Mouse (Mus musculus) liver, postnatal 0 days (tissue): ENCODE measurements around the gene Dynll2. TPM values are rescaled to one million over a fixed set of nuclear protein-coding genes. Genes with fewer than 3 reads are reported as not detected.

Experiments used
- ATAC-seq: fragments of 200-750 bp; cut with Nextera tagmentation; 2 replicates; pipeline ENCODE4 v1.8.0; 2017; ENCODE audit warnings: mild to moderate bottlenecking, moderate library complexity
- DNase-seq: peaks from one replicate; pipeline ENCODE4 v3.0.0-alpha.2; 2016
- H3K27ac ChIP-seq: fragments of 300-500 bp; sonication (generic); 2 replicates; pipeline ENCODE4 v1.5.1; 2014; ENCODE audit warnings: antibody characterized with exemption, moderate library complexity, mild to moderate bottlenecking, low read depth
- H3K27me3 ChIP-seq: fragments of 300-500 bp; sonication (generic); 2 replicates; pipeline ENCODE4 v1.6.1; 2014; ENCODE audit warnings: low read length, control low read depth, mixed read lengths; ENCODE audit not compliant: insufficient read depth
- H3K36me3 ChIP-seq: fragments of 300-500 bp; sonication (generic); replicated peaks from 2 replicates; pipeline ENCODE4 v1.6.1; 2014; ENCODE audit warnings: mild to moderate bottlenecking, control low read depth, low read length, moderate library complexity, mixed read lengths; ENCODE audit not compliant: insufficient read depth
- H3K4me1 ChIP-seq: fragments of 300-500 bp; sonication (generic); 2 replicates; pipeline ENCODE4 v1.6.1; 2014; ENCODE audit warnings: antibody characterized with exemption, mild to moderate bottlenecking, control low read depth; ENCODE audit not compliant: insufficient read depth
- H3K4me2 ChIP-seq: fragments of 300-500 bp; sonication (generic); 2 replicates; pipeline ENCODE4 v1.6.1; 2014; ENCODE audit warnings: low read depth, mild to moderate bottlenecking, low read length, moderate library complexity, mixed read lengths
- H3K4me3 ChIP-seq: fragments of 300-500 bp; sonication (generic); 2 replicates; pipeline ENCODE4 v1.5.1; 2014; ENCODE audit warnings: low read depth, low read length
- H3K9ac ChIP-seq: fragments of 300-500 bp; sonication (generic); replicated peaks from 2 replicates; pipeline ENCODE4 v1.6.1; 2014; ENCODE audit warnings: mild to moderate bottlenecking, moderate library complexity
- H3K9me3 ChIP-seq: fragments of 300-500 bp; sonication (generic); 2 replicates; pipeline ENCODE4 v1.6.1; 2016; ENCODE audit warnings: mild to moderate bottlenecking, control low read depth, low read length, mixed read lengths
- CTCF ChIP-seq: sonication (generic); IDR thresholded peaks from 2 replicates; pipeline ENCODE4 v1.5.1; 2016; ENCODE audit warnings: antibody characterized with exemption, low read depth
- EP300 ChIP-seq: IDR thresholded peaks from 2 replicates; pipeline ENCODE4 v1.6.1; 2016; ENCODE audit warnings: antibody characterized with exemption, low read depth, mild to moderate bottlenecking
- WGBS: fragments of 180-500 bp; shearing (Covaris S2); extraction: QIAGEN DNeasy Blood & Tissue Kit; methylation state at CpG from one replicate; pipeline ENCODE4 v1.1.7; 2014; ENCODE audit not compliant: insufficient replicate concordance; 5-methylcytosine and 5-hydroxymethylcytosine counted together
- polyA plus RNA-seq: library from polyadenylated mRNA; unstranded; fragments of >200 nt; fragmentation: Nextera tagmentation; extraction: Ambion mirVana; gene quantifications from 2 replicates; pipeline ENCODE4 v1.2.1, GENCODE M21; 2015

Dynll2 gene
- polyA plus RNA-seq = 10.5 and 11.0 TPM in 2 replicates

DNA sequence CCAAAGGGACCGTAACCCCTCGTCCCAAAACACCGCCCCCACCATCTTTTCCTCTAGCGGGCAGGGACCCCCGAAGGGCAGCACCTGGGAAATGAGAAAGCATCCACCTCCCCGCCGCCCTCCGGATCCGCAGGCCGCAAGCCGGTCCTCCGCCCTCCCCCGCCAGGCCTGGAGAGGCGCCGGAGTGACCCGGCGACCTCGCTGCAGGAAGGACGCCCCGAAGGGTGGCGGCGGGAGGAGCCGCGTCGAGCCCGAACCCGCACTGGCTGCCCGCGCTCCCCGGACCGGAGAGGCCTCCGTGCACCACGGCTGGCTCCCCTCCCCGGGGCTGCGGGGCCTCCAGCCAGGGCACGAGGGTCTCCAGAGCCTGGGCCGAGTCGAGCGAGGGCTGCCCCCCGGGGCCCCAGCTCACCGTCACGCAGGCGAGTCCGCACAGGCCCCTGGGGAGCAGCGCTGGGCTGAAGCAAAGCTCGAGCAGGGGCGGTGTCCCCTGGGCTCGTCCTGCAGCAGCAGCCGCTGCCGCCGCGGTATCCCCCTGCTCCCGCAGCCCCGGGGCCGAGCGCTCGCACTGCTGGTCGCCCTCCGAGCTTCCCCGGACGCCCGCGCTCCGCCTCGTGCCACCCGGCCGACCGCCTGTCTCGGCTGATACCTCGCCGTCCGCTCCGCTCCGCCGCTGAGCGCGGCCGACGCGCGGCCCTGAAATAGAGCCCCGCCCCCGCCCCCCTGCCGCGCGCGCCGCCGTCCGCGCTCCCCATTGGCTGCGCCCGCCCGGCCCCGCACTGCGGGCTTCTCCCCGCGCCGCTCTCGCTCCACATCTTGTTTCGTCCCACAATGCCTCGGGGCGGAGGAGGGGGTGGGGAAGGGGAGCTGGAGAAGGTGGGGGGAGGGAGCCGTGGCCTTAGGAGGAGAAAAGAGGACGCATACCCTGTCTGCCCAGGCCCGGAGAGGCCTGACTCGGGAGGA is at the start of gene Dynll2:
Dynll2 (minus strand) TSS at position 703 of the 963 bp plus-strand sequence.
- Histone ChIP-seq H3K4me3 (peak within 1 kb of the TSS; percentile 92), H3K4me1 (peaks cover 26% of the 10 kb centered on the region), H3K9ac (peak within 1 kb of the TSS; percentile 93), H3K4me2 (peak within 1 kb of the TSS; percentile 100), H3K9me3 (no peaks in the 10 kb centered on the region), H3K27ac (peak within 1 kb of the TSS; percentile 97), H3K27me3 (no peaks in the 10 kb centered on the region), H3K36me3 (peaks cover 6% of the 10 kb centered on the region)
- TF ChIP-seq CTCF = no peak
- no peak for TF ChIP-seq EP300
- ATAC-seq = peak; percentile 91
- DNase-seq = peak; percentile 89
- WGBS = 1% methylated on average over 82 of the region's 107 CpGs

DNA sequence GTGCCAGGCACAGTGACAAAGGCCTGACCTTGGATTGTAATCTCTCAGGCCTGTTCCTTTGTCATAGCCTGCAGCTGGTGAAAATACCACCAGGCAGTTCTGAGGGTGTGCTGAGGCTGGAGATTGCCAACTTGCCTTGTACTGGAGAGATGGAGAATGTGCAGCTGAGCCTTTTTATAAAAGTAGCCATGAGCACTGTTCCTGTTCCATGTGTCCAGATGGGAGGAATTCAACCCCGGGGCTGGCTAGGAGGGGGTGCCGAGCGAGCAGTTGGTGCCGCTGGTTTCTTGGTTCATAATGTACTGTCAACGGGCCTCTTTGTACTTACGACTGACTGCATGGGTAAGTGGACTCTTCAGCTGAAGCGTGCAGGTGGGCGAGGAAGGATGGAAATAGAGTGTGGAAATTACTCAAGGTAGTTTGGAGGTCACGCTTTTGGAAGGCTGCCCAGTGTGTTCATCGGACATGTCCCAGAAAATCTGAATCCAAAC is 49.5 kb upstream of the Dynll2 start:
- H3K36me3 ChIP-seq = no peaks in the 10 kb centered on the region
- H3K27ac ChIP-seq = no peak overlapping the region
- DNase-seq = peak; percentile 29
- H3K9me3 ChIP-seq = no peaks in the 10 kb centered on the region
- 82% methylated on average over 10 of the region's 10 CpGs for WGBS
- TF ChIP-seq EP300 (no peak), CTCF (no peak)
- no peak for ATAC-seq
- H3K4me3 ChIP-seq = no peak overlapping the region
- H3K4me1 ChIP-seq = no peaks in the 10 kb centered on the region
- H3K9ac ChIP-seq = no peak overlapping the region
- no peak overlapping the region for H3K4me2 ChIP-seq
- no peaks in the 10 kb centered on the region for H3K27me3 ChIP-seq

DNA sequence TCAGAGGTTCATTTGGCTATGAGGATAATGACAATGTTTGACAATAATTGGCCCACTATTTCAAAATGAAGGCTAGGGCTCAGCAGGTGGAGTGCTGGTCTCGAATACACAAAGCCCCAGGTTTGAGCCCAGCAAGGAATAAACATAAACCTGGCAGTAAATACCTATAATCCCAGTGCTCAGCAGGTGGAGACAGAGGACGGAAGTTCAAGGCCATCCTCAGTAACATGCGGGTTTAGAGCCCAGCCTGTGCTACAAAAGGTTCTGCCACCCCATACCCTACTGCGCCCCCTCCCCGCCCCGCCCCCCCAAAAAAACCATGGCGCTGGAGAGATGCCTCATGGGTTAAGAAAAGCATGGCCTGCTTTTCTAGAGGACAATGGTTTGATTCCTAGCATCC is 48.6 kb upstream of the Dynll2 start:
- DNase-seq (no peak), ATAC-seq (no peak)
- H3K9me3 ChIP-seq = no peaks in the 10 kb centered on the region
- no peaks in the 10 kb centered on the region for H3K27me3 ChIP-seq
- 76% methylated on average over 7 of the region's 7 CpGs for WGBS
- no peak overlapping the region for H3K4me2 ChIP-seq
- no peak overlapping the region for H3K4me3 ChIP-seq
- H3K9ac ChIP-seq = no peak overlapping the region
- H3K27ac ChIP-seq = no peak overlapping the region
- no peaks in the 10 kb centered on the region for H3K36me3 ChIP-seq
- TF ChIP-seq CTCF (no peak), EP300 (no peak)
- no peaks in the 10 kb centered on the region for H3K4me1 ChIP-seq

DNA sequence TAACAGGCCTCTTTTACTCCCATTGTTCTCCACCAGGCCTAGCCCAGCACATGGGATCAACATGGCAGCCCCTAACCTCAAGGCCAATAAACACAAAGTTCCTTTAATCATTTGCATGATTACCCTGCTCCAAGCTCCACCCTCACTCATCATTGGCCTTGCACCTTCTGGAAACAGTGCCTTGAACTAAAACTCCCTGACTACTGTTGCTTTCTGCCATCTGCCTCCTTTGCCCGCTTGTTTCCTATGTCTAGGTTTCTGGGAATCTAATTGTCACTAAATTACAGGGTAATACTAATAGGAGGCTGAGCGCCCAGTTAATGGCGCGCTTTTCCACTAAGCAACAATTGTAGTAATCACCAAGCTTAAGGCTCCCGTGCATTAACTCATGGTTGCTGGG is 44.4 kb upstream of the Dynll2 start:
- DNase-seq (no peak), ATAC-seq (no peak)
- no peaks in the 10 kb centered on the region for H3K36me3 ChIP-seq
- WGBS = 86% methylated on average over 5 of the region's 5 CpGs
- H3K9me3 ChIP-seq = no peaks in the 10 kb centered on the region
- TF ChIP-seq EP300 = no peak
- no peak for TF ChIP-seq CTCF
- H3K27me3 ChIP-seq = no peaks in the 10 kb centered on the region
- no peak overlapping the region for H3K4me2 ChIP-seq
- H3K4me1 ChIP-seq = no peaks in the 10 kb centered on the region
- H3K9ac ChIP-seq = no peak overlapping the region
- no peak overlapping the region for H3K27ac ChIP-seq
- no peak overlapping the region for H3K4me3 ChIP-seq

DNA sequence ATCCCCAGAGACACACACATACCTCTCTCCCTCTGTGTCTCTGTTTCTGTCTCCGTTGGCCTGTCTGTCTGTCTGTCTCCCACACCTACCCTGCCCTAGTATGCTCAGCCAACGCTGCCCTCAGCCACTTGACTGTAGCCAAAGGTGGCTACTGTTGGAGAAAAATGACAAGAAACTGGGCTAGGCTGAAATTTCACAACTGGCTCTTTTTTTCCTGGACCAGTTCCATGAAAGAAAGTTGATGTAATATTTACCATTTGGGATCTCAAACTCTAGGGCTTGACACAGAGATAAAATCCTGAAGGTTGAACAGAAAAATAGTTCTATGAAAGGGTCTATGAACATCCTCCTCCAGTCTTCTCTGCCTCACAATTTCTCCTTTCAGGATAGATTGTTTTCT is 43.5 kb upstream of the Dynll2 start:
- Histone ChIP-seq H3K4me3 (no peak overlapping the region), H3K4me2 (no peak overlapping the region), H3K4me1 (no peaks in the 10 kb centered on the region), H3K27me3 (no peaks in the 10 kb centered on the region), H3K36me3 (no peaks in the 10 kb centered on the region), H3K9ac (no peak overlapping the region), H3K9me3 (no peaks in the 10 kb centered on the region), H3K27ac (peak overlapping the region; percentile 22; the same call in 1 of the 2 replicates)
- no peak for TF ChIP-seq CTCF
- TF ChIP-seq EP300 = no peak
- no peak for ATAC-seq
- no peak for DNase-seq
- 61% methylated on average over 2 of the region's 2 CpGs for WGBS

DNA sequence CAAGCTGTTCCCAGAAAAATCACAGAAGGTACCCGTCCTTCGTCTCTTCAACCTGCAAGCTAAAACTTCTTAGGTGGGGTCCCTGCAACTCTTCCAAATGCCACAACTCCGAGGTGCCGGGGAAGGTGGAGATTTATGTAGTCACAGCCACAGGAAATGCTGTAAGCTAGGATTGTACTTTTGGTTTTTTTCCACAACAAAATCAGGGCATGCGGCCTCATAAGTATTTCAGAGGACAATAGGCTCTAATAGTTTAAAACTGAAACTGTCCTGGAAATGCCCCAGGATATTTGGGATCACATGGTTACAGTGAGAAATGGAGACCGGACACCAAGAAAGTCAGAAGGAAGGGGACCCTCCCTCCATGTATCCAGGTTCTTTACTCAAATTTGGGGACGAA is 42.9 kb upstream of the Dynll2 start:
- Histone ChIP-seq H3K27ac (no peak overlapping the region), H3K4me3 (no peak overlapping the region), H3K4me1 (no peaks in the 10 kb centered on the region), H3K9ac (no peak overlapping the region), H3K36me3 (no peaks in the 10 kb centered on the region), H3K27me3 (no peaks in the 10 kb centered on the region), H3K9me3 (no peaks in the 10 kb centered on the region), H3K4me2 (no peak overlapping the region)
- DNase-seq (no peak), ATAC-seq (no peak)
- no peak for TF ChIP-seq EP300
- no peak for TF ChIP-seq CTCF
- WGBS = 73% methylated on average over 7 of the region's 7 CpGs
